9 mouse cellular contexts compared by ENCODE assay signal in genomic region chr1:187974396-187974795, GRCm38 (mm10).
DNase-seq lines count a peak whose midpoint lies in the region; ATAC-seq and TF ChIP-seq lines count a peak whose summit lies in the region.
"Had no signal": no experiment of that assay in that cellular context is flagged by ENCODE, and none has a peak within 500 bp of the region (broad histone marks: within the 10 kb centered on the region; RNA-seq: fewer than 3 reads in every experiment).

No protein-coding gene starts in this region.

- intact Hi-C loops in left cerebral cortex, postnatal 25 days (cut with DNase I) = loop anchor here (2.0 to 10.0 kb wide), 3 partner anchors 526 to 840 kb away; no protein-coding TSS in a partner anchor

- no peaks in the 10 kb centered on the region for H3K36me3 ChIP-seq in intestine, postnatal 0 days (ENCODE audit: control insufficient read depth, insufficient read depth)
- H3K36me3 ChIP-seq: embryonic facial prominence, embryonic 13.5 days had no signal

- TF ChIP-seq CTCF in intestine, postnatal 0 days (IDR thresholded peaks at IDR 0.05; ENCODE audit: low read depth) = peak; percentile 85

- no peak overlapping the region for H3K27ac ChIP-seq in intestine, postnatal 0 days (ENCODE audit: low read depth, low read length)
- H3K27ac ChIP-seq: embryonic facial prominence, embryonic 13.5 days had no signal

- 18% methylated on average over 9 of the region's 9 CpGs for WGBS in intestine, postnatal 0 days

- H3K27me3 ChIP-seq in intestine, postnatal 0 days (replicated peaks; ENCODE audit: control insufficient read depth, insufficient read depth, low read length) = no peaks in the 10 kb centered on the region

- peak; percentile 68 for DNase-seq in adrenal gland, adult 2 months
- DNase-seq in embryo, embryonic 10 days (ENCODE audit: low spot score) = peak; percentile 88
- peak; percentile 43 for DNase-seq in gastrocnemius, postnatal 10 days
- peak; percentile 50 to 76 for DNase-seq in left cerebral cortex, postnatal 25 days (ENCODE audit: low spot score in 2 of 2)
- peak; percentile 48 for DNase-seq in neural tube, embryonic 10.5 days (ENCODE audit: extremely low spot score, low spot score)
- no peak for DNase-seq in B cell, adult 2 months
- DNase-seq in natural killer cell, adult 2 months (ENCODE audit: low spot score in 2 of 2) = no peak

- no peaks in the 10 kb centered on the region for H3K4me1 ChIP-seq in intestine, postnatal 0 days (replicated peaks; ENCODE audit: control insufficient read depth, insufficient read depth, low read length)

- H3K4me2 ChIP-seq in intestine, postnatal 0 days (replicated peaks; ENCODE audit: low read depth) = no peak overlapping the region
- H3K4me2 ChIP-seq: embryonic facial prominence, embryonic 13.5 days had no signal

- H3K9me3 ChIP-seq in intestine, postnatal 0 days (ENCODE audit: control insufficient read depth) = no peaks in the 10 kb centered on the region
- H3K9me3 ChIP-seq: embryonic facial prominence, embryonic 13.5 days had no signal

- ATAC-seq in intestine, postnatal 0 days = no peak

- H3K9ac ChIP-seq in intestine, postnatal 0 days (ENCODE audit: low read depth, low read length) = no peak overlapping the region
- H3K9ac ChIP-seq: embryonic facial prominence, embryonic 13.5 days had no signal

- H3K4me3 ChIP-seq in intestine, postnatal 0 days (ENCODE audit: low read depth, low read length) = no peak overlapping the region
- H3K4me3 ChIP-seq: embryonic facial prominence, embryonic 13.5 days had no signal

Comparison
In these comparisons a context has a peak if more than half of its experiments do, and no peak if none do; other contexts are left out.
1. DNase-seq: peak in adrenal gland, adult 2 months (single experiment), embryo, embryonic 10 days (single experiment), gastrocnemius, postnatal 10 days (single experiment), left cerebral cortex, postnatal 25 days (2 of 2) and neural tube, embryonic 10.5 days (single experiment); none in B cell, adult 2 months (0 of 2) and natural killer cell, adult 2 months (0 of 2).